Mouse (Mus musculus): Measurements from ENCODE around the gene Stx5a.

Stx5a gene

GRCm38 (mm10) chr19:8741243-8741869, at the start of gene Stx5a:
Gene Stx5a (plus strand): TSS chr19:8741413.
- peak; percentile 98 for DNase-seq

DNA sequence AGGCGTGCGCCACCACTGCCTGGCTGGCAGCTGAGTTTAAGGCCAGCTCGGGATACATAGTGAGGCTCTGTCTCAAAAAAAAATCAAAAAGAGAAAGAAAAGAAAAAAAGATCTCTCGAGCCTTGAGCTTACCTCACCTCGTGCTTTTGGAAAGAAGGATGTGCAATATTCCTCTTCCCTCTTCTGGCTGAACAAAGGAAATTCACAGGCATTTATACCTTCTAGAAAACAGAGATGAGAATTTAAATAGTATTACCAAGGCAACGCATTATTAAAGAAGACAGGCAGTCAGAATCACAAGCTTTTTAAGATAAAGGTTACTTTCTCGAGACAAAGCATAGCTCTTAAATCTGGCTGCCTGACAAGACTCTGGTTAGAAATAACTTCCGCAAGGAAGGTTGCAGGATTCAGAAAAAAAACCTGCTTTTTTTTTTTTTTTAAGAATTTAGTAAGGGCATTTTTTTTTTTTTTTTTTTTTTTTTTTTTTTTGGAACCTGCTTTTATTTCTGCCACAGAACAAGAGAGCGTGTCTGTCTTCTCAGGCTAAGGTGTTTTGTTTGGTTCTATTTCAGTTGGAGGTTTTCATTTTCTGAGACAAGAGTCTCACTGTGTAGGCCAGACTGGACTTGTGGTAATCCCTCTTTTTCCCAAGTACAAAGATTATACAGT, 49.2 kb upstream of the Stx5a start:
- DNase-seq = no peak

DNA sequence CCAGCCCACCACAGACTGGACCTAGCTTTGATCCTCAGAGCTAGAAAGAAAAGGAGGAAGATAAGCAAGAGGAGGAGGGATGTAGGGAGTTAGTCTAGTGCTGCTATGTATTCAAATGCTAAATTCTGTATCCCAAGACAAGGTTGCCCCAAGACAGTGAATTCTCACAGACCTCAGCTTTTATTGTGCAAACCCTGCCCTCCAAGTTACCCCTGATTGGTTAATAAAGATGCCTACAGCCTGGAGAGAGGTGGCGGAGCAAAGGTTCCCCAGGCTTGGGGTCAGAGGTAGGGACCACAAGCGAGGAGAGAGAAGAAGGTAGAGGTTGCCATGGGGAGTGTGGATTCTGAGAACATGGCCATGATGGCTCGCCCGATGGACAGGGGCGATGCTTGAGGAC, 48.5 kb upstream of the Stx5a start:
- DNase-seq = no peak

- DNase-seq = peak; percentile 80
Measured at GRCm38 (mm10) chr19:8695330-8695729, 45.9 kb upstream of the Stx5a start.

- no peak for DNase-seq
Measured at GRCm38 (mm10) chr19:8699652-8700051, 41.6 kb upstream of the Stx5a start.

DNA sequence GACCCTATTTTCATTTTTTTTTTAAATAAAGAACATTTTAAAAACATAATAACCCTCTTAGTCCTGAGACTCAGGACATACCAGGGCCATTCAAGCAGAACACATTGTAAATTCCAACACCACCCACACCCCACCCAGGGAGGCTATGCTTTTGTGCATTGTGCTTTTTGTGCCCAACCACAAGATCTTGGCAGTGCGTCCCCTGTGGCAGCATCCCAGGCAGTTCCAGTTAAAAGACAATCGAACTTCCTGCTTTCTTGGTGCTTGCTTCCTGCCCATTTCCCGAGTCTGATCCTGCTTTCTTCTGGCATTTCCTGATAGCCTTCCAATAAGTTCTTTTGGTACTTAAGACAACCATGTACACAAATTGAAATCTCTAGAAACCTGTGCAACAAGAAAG, 38.8 kb upstream of the Stx5a start:
- DNase-seq = peak; percentile 71

DNA sequence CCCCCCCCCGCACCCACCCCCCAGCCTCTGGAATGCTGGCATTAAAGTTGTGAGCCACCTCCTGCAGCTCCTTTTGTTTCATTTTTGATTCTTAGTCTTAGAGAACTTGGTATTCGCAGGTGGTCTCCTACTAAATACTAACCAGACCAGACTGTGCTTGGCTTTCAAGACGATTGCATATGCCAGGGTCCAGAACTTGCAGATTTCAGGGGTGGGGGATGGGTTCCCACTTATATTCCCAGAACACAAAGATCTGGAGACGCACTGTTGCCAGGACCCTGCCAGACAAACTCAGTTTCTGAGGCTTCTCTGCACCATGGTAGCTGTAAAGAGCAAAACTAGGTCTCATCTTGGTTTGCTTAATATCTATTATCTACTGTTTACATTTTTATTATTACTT, 37.6 kb upstream of the Stx5a start:
- no peak for DNase-seq

GRCm38 (mm10) chr19:8705026-8705708, 36.0 kb upstream of the Stx5a start:
- no peak for DNase-seq

- DNase-seq = no peak
Measured at GRCm38 (mm10) chr19:8706132-8706667, 35.0 kb upstream of the Stx5a start.

- no peak for DNase-seq
Measured at GRCm38 (mm10) chr19:8706930-8707329, 34.3 kb upstream of the Stx5a start.

DNA sequence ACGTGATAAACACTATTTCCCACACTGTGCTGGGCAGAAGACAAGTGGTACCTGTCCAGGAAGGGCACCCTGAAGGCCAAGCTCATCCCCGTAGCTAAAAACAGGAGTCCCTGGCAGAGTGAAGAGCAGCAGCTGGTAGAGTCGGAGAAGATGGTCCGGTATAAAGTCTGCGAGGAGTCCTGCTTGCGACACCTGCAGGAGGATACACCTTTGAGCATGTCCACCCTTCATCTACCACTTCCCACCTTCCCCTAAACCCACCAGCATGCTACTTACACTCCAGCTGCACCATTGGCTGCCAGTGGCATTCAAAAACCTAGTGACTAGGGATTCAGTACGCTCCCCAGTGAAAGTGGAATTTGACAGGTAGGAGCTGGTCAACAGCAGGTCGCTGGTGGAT, 32.3 kb upstream of the Stx5a start:
- DNase-seq = no peak

DNA sequence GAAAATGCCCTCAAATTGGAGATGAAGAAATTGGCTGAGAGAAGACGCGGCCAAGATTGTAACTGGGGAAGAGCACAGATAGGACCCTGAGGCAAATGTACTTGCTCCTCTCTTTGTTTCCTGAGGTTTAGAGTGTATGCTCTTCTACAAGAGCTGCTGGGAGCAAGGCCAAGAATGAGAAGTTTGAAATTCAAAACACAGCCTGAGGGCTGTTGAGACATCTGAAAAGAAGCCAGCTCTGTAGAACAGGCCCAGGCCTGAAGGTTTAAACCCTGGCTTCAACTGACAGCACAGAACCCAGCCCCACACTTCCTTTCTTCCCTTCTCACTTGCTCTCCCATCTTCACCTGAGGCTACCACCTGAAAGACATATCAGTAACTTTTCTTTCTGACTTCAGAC, 31.2 kb upstream of the Stx5a start:
- no peak for DNase-seq

GRCm38 (mm10) chr19:8711506-8711905, 29.7 kb upstream of the Stx5a start:
- peak; percentile 28 for DNase-seq

- DNase-seq = no peak
Measured at GRCm38 (mm10) chr19:8711949-8712869, 29.0 kb upstream of the Stx5a start.

- DNase-seq = peak; percentile 90
Measured at GRCm38 (mm10) chr19:8712870-8713305, 28.3 kb upstream of the Stx5a start.

- DNase-seq = peak; percentile 96
Measured at GRCm38 (mm10) chr19:8713306-8713996, 27.8 kb upstream of the Stx5a start.

GRCm38 (mm10) chr19:8713997-8714652, 27.1 kb upstream of the Stx5a start:
- no peak for DNase-seq

DNA sequence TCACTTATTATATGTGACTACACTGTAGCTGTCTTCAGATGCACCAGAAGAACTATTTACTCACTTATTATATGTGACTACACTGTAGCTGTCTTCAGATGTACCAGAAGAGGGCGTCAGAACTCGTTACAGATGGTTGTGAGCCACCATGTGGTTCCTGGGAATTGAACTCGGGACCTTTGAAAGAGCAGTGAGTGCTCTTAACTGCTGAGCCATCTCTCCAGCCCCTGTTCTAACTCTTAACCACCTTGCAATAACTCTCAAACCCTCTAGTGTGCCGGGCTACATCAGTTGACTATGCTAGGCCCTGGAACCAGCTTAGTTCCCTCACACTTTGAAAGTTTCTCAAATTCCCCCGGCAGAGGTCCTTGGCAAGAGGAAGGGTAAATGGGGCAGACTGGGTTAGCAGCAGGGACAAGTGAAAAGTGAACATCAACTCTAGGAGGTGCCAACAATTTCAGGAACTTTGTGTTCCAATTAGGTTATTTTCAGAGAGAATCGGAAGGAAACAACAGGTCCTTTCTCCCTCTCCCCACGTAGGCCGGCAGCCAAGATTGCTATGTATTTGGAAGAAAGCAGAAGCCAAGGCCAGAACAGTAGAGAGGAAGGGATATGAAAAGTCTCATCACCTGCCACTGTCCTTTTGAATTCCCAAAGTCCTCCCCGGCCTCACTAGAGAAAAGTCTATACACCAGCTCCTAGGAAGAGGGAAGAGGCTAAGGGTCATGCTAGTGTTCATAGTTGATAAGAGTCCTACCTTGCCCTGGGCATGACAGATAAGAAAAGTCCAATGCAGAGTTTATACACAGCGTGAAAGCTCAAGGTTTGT, 26.3 kb upstream of the Stx5a start:
- DNase-seq = no peak

GRCm38 (mm10) chr19:8715868-8716766, 25.1 kb upstream of the Stx5a start:
- DNase-seq = no peak
